Mouse (Mus musculus): ENCODE data around the gene Jam3.
"Not testable (repeated sequence)": the region's sequence is repeated elsewhere in the genome, so short reads cannot be mapped to it uniquely, and the experiment has no call there.

Jam3 gene

DNA sequence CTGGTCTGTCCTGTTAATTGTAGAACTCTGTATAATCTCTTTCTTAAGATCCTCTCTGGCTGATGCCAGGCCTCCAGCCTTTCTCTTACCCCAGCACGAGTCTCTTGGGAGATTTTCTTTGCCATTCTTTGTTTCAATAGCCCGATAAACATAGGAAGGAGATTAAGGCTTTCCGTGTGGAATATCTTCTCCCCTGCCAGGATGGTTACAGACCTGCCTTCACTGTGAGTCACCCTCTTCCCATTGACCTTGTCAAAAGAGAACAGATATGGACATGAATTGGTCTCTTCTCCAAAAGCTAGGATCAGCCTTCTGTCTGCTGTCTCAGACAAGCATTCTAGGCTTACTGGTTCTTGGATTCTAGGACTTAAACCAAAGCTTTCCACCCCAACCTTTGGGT, 15.5 kb upstream of the Jam3 start:
- no peak for DNase-seq (ENCODE audit: low read depth, low spot score)

DNA sequence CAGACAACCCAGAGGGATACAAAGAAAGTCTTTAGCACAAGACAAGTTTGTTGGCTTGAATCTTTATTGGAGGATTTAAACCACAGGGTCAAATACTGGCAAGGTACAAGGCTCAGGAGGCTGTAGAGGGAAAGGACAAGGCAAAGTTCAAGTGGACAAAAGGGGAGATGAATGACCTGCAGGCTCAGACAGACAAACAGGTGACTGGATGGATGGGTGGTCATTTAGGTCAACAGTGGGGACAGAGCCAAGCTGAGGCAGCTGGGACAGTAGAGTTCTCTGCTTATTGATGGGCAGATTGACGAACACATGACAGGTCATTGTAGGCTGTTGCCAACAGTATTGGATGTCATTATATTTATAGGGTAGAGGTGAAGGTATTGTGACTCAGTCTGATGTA, 11.8 kb upstream of the Jam3 start:
- no peak for DNase-seq (ENCODE audit: low read depth, low spot score)

DNA sequence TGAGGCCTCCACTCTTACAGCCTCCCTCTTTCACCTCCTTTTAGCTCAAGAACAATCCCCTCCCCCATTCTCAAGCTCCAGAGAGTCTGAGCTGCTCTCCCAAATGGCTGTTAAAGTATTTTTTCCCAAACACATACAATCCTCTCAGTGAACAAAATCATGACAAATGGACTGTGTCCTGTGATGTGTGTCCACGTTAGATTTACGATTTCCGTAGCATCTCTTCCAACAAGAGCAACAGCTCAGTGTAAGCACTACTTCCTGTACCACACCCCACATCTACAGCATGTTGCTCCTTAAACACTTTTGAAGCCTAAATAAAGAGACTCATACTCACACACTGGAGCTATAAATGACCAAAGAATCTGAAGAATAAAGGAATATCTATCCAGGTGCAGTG, 10.4 kb upstream of the Jam3 start:
- DNase-seq (ENCODE audit: low read depth, low spot score) = no peak

DNA sequence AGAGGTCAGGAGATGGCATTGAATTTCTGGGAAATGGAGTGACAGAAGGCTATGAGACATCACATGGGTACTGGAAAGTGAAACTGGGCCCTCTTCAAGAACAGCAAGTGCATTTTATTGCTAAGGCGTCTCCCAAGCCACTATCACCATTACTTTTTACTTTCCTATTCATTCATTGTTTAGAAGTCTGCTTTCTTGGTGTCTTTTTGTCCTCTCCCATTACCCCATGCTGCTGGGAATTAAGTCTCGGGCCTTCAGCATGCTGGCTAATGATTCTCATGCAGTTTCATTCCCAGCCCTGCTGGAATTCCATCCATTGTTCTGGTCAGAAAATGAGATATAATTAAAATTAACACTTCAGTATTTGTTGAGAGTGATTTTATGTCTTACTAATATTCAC, 9.7 kb upstream of the Jam3 start:
- DNase-seq (ENCODE audit: low read depth, low spot score) = peak; percentile 39

DNA sequence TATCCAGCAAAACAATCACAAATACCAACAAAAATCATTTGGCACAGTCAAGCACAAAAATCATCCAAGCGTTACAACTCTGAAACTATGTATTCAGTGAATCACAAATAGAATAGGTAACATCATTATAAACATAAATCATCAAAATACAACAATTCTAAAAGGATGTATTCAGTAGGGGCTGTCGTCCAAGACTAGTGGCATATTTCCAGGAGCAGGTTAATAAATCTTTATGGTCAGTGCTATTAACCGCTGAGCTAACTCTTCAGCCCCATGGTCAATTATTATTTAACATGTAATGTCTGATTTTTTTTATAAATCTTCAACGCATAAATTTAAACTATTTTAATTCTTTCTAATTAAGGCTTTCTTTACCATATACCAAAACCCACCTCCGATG, 8.4 kb upstream of the Jam3 start:
- not testable (repeated sequence) for DNase-seq (ENCODE audit: low read depth, low spot score)

DNA sequence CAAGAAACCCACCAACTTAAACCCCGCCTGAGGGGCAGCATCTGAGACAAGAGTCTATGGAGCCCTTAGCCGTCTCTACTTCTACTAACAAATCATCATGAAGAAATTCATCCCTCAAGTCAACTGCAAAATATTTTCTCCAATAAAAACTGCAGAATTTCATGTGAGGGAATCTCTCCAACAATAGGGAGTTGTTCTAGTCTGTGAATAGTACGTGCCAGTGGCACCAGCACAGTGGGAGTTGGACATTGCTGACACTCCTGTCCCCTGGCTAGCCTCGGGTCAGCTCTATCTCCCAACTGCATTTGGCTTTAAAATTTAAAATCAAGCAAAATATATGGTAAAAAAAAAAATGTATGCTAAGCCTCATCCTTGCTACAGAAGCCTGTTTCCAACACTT, 1.4 kb downstream of the Jam3 start:
- no peak for DNase-seq (ENCODE audit: low read depth, low spot score)

DNA sequence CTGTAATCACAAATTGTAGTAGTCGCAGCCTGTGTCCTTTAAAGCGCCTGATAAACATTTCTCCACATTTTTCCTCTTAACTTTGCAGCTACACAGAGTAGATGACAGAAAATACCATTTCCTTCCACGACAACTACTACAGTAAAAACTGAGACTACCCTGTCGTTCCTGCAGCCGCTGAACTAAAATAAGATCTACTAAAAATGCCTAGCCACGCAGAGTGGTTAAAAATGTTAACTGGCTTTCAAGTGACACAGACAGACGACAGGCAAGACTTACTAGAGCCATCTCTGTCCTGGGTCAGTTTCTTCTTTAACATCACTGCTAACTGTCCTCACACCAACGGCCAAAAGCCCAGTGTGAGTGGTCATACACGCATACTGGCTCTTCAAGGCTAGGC, 5.4 kb downstream of the Jam3 start:
- no peak for DNase-seq (ENCODE audit: low read depth, low spot score)

DNA sequence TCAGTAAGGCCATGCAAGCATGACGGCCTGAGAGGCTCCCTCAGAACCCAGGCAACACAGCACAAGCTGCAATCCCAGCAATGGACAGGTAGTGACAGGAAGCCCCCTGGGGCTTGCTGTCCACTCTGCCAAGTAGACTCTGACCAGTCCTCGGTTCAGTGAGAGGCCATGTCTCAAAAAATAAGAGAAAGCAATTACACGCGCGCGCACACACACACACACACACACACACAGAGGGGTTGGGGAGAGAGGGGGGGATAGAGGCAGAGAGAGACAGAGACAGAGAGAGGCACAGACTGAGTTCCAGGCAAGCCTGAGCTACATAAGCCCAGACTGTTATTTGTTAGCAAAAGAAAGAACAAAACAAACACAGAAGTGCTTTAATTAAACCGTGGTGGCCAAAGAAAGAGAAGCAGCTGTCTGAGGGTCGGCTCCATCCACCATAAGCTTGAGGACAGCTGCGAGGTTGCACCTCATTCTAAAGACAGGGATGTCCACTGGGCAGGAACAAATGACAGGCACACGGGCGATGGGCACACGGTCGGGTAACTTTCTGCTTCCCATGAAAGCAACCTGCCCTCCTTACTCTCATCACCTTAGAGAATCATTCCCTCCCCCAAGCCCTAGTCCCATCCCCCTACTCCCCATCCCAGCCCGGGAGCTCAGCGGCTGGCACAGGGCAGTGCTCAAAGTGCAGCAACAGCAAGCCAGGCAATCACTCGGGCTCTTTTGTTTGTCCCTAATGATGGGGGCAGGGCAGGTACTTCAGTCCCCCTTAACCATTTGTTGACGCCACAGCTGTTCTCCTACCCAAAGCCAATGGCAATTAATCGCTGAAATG, 6.4 kb downstream of the Jam3 start:
- DNase-seq (ENCODE audit: low read depth, low spot score) = peak; percentile 11

DNA sequence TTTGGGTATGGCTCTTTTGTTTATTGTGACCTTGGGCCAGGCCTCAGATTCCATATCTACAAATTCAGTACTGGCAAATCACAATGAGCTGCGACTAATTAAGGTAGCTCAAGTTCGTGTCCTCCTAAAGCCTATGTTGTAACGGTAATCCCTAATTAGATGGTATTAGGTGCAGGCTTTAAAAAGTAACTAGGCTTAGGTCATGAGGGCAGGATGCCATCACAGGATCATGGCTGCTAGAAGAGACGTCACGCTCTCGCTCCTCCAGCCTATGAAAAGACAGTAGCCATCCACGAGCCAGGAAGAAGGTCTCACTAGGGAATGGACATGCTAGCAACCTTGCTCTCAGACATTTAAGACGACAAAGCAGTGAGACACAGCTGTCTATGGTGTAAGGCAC, 7.3 kb downstream of the Jam3 start:
- DNase-seq (ENCODE audit: low read depth, low spot score) = no peak

DNA sequence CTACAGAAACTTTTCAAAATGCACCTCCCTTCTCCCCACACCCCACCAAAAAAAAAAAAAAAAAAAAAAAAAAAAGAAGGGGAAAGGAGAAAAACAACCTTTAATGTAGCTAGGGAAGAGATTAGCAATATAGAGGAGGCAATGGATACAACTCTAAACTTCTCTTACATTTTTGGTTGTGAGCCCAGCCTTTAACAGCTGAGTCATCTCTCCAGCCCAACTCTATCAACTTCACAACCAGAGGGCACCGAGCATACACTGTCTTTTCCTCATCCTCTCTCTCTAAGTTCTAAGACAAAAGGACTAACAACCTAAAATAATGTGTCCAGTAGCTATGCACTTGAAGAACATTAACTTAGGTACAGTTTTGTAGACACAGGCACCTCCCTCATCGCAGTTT, 8.4 kb downstream of the Jam3 start:
- DNase-seq (ENCODE audit: low read depth, low spot score) = no peak

DNA sequence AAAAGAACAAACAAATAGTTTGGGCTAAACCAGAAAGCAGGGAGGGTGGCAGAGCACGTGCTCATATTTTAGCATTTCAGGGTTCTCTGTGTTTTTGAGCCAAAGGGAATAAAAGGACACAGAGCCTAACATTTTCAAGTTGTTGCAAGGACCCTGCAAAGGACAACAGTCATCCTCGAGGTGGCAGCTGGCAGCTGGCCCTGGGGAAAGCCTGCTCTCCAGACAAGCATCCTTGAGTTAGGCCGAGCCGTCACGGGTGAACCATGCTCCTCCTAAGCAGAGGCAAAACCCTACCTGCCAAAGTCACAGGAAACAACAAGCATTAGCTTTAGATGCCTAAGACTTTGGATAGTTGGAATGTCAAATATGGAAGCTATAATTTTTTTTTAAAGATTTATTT, 10.2 kb downstream of the Jam3 start:
- no peak for DNase-seq (ENCODE audit: low read depth, low spot score)

DNA sequence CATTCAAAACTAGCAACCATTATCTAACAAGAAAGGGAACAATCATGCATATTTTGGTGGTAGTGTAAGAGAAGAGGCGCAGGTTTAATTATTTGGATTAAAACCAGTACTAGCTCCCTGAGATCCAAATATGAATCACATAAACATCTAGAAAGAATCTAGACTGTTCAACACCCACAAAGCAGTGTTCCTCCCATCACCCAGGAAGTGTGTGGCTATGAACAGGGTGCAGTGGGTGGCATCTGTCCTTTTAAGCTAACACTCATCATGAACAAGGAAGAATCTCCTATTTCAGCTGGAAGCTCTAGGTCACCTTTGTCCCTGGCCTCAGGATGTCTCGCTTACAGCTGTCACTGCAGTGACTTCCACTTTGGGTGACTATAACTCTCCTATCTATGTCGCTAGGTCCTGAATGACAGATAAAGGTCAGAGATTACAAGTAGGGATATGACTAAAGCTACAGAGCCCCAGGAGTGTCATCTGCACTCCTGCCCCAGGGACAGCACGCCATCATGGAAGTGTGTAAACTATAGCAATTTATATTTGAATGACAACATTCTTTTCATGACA, 10.9 kb downstream of the Jam3 start:
- no peak for DNase-seq (ENCODE audit: low read depth, low spot score)

DNA sequence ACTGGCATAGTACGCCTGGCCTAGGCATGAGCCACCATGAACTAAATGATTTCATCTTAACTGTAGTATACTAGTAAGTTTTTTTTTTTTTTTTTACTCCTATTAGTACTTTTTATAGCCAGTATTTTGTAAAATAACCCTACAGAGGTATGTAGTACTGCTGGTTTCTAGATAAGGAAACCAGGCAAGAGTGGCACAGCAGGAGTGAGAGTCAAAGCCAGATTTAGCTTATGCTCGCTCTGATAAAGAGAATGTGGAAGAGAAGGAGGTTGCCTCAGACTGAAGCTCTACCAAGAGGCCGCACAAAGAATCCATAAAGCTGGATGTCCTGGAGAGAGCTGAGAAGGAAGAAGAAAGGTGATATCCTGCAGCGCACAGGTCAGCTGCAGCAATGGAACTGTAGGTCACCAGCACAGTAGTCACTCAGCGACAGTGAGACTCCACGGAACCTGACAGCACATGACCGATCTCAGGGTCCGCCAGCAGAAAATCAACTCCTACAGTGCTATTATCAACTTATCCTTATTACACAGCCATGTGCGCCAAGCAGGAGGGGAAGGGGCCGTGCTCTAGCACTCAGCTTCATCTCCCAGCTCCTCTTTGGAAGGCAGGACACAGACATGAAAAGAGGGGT, 14.7 kb downstream of the Jam3 start:
- DNase-seq (ENCODE audit: low read depth, low spot score) = no peak

DNA sequence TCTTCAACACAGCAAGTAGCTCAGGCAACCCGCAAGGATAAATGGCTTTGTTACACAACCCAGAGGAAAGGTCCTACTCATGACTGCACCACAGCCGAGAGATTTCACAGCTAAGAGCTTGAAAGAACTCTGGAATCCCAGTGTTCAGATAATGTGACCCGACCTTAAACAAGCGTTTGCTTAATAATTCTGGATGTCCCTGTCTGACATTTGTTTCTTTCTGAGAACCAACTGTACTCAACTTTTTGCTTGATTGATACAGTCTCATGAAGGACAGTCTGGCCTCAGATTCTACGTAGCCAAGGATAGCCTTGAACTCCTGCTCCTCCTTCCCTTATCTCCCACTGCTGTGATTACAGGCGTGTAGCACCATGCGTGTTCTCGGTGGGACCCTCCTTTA, 18.6 kb downstream of the Jam3 start:
- DNase-seq (ENCODE audit: low read depth, low spot score) = no peak

DNA sequence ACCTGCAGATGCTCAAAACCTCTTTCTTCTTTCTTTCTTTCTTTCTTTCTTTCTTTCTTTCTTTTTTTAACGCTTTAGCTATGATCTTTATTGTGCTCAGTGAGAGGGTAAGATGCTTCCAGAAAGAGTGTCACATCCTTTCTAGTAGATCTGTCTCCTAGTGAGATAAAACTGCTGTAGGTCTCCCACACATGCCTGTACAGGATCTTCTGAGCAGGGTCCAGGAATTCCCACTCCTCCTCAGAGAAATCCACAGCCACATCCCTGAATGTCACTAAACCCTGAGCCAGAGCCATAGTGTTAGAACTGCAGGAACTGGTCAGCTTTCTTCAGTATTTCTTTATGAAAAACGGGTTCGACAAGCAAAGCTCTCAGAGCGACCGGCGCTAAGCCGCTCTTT, 19.8 kb downstream of the Jam3 start:
- DNase-seq (ENCODE audit: low read depth, low spot score) = no peak

DNA sequence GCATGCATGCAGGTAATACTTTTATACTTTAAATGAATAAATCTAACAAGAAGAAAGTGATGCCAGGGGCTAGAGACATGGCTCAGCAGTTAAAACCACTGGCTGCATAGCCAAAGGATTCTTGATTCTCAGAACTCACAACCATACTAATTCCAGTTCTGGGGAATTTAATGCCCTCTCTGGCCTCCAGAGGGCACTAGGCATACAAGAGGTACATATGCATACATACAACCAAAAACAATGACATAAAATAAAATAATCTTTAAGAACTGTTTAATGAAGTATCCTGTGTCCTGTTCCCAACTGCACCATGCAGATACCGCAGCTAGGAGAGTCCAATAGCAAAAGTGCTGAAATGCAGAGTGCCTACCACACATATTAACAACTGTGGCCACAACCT, 20.8 kb downstream of the Jam3 start:
- DNase-seq (ENCODE audit: low read depth, low spot score) = peak; percentile 20

DNA sequence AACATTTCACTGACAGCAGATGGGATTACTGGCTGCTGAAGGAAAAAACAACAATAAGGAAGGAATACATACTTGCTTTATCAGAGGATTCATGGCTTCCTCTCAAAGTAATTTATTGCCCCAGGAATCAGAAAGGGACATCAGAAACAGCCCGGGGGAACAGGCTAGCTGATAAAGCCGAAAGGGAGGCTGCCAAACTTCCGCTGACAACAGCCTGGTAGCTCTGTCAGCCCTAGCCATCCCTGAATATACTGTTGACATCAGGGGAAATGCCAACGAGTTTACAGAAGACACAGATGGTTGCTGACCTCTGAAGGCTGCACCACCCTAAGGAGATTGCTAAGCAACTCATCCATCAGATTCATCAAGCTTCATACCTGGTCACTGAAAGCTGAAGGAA, 26.6 kb downstream of the Jam3 start:
- no peak for DNase-seq (ENCODE audit: low read depth, low spot score)

DNA sequence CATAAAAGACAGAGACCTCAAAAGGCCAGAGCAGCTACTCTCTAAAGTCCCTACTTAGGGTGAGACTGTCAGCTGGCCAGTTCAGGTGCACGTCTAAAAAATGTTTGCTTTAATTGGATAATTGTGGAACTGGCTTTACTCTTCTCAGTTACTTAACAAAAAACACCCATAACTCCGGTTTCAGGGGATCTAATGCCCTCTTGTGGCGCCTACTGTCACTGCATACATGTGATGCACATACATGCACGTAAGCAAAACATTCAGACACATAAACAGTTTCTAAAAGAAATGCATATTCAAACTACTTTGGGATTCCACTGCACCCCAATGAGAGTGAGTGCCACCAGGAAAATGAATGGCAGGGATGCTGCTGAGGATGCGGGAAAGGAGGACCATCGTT, 28.7 kb downstream of the Jam3 start:
- DNase-seq (ENCODE audit: low read depth, low spot score) = peak; percentile 51

DNA sequence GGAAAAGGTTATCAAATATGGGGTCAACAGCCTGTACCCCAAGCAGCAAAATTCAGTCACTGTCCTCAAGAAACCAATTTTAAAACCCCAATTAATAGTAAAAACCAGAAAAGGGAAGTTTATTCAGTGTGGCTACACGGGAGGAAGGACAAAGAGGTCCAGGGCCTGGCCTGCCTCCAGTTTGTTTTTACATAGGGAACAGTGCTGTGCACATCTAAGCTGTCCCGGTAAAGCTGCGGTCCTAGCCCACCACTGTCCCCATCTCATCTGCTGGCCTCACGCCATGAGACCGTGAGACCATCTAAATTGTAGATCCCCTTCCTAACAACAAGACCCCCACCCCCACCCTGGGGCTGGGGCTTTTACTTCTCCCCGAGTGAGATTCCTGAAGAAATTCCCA, 29.8 kb downstream of the Jam3 start:
- no peak for DNase-seq (ENCODE audit: low read depth, low spot score)

DNA sequence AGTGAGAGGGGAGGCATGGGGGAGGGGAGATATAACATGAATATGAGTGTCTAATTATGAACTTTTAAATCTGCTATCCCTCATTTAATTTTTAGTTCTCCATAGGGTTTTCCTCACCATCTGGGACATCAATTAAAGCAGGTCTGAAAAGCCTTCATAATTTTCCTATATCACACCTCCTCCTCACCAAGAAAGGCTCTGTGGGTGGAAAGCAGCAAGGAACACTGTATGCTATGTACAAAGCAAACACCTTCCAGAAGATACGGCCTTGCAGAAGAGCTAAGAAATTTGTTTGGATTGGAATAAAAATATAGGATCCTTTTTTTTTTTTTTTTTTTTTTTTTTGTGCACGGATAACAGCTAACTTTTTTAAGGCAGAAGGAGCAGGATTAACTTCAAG, 31.3 kb downstream of the Jam3 start:
- no peak for DNase-seq (ENCODE audit: low read depth, low spot score)

DNA sequence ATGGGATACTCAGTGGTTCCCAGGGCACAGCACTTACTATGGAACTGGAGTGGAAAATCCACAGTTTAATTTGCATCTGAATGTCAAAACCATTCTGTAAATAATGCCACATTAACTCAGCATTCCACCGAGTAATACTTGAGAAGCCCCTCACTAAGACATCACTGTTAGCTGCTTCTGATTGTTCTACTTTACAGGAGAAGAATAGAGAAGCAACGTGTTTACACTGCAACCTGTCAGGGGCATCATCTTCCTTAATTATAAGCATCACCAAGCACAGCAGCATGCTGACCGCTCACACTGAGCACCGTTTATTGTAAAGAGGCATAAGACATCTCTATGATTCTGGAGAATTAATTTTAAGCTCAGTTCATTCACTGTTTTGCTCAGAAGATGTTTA, 32.3 kb downstream of the Jam3 start:
- no peak for DNase-seq (ENCODE audit: low read depth, low spot score)

DNA sequence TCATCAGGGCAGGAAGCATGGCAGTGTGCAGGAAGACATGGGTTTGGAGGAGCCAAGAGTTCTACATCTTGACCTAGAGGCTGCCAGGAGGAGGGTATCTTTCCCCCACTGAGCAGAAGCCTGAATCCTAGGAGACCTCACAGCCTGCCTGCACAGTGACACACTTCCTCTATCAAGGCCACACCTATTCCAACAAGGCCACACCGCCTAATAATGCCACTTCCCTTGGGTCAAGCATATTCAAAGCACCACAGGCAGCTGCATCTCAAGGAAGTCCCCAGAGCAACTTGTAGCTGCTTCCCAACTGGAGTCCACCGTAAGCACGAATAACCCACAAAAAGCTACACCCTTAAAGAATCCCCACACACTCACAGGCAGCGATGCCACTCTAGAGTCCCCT, 33.1 kb downstream of the Jam3 start:
- DNase-seq (ENCODE audit: low read depth, low spot score) = peak; percentile 29

DNA sequence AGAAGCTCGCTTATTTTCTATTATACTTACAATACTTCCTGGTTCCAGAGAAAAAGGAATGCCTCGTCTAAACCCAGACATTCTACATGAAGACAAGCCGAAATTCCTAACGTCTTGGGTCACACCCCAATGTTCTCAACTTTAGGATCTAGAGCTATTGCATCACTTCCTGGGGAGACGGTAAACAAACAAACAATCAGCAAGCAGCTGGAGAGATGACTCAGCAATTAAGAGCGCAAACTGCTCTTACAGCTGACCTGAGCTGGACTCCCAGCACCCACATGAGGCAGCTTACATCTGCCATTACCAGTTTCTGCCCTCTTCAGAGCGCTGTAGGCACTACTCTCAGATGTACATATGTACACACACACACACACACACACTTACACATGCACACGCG, 34.0 kb downstream of the Jam3 start:
- peak; percentile 56 for DNase-seq (ENCODE audit: low read depth, low spot score)
